Mouse (Mus musculus) effector memory CD4-positive, alpha-beta T cell, adult 7 months (primary cell): ENCODE measurements around the gene Wtap. TPM values are rescaled to one million over a fixed set of nuclear protein-coding genes. Genes with fewer than 3 reads are reported as not detected.

Experiments
- polyA plus RNA-seq: library from polyadenylated mRNA; unstranded; fragments of 100-300 nt; shearing (Covaris generic); gene quantifications from one replicate; pipeline ENCODE4 v1.2.1, GENCODE M21; 2017

Wtap gene
- 83.1 TPM for polyA plus RNA-seq

GRCm38 (mm10) chr17:12994069-12994468, at the start of gene Wtap:
Wtap (minus strand) TSS chr17:12994169.

GRCm38 (mm10) chr17:13006546-13006945, 12.6 kb upstream of the Wtap start, which contains the start of gene Sod2:
Sod2 (plus strand) TSS chr17:13006846.

GRCm38 (mm10) chr17:12960331-12960873, 33.6 kb downstream of the Wtap start, which contains the start of gene Acat2:
Acat2 (minus strand) TSS chr17:12960747.

DNA sequence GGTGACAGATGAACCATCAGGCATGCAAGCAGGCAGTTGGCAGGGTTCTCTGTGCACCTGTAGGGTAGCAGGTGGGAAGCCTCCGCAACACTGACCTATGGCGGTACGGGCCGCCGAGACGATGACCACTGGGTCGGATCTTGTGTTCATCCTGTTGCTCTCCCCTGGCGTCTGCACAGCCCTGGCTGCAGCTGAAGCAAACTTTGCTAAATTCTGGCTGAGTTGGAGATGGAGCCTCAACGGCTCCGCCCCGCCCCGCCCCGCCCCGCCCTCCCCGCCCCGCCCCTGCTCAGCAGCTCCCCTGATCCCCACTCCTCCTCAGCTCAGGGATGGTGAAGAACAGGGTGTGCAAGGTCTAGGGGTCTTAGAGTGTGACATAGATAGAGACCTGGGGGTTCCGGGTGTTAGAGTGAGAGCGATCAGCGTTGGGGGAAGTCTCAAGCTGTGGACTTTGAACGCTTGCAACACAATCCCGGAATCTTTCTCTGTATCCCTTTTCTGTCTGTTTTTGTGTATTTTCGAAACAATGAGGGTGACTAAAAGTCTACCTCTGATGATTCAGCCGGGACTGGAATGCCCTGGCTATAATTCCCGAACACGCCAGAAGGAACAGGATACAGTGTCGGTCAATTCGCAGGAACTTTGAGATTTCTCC, 53.7 kb downstream of the Wtap start, which contains the start of gene Acat3:
Gene Acat3 (minus strand): TSS at position 450 of the 655 bp plus-strand sequence.

Other genes with a start within 250 kb of the Wtap start
- gene Igf2r, start 224.5 kb downstream of the Wtap start, polyA plus RNA-seq, result 44.3 TPM
- gene Mas1, start 126.0 kb downstream of the Wtap start, polyA plus RNA-seq, result not detected
- not detected for gene Mrgprh, start 118.1 kb downstream of the Wtap start, polyA plus RNA-seq
- gene Pnldc1, start 83.9 kb downstream of the Wtap start, polyA plus RNA-seq, result 2.1 TPM
- gene Tcp1, start 78.5 kb downstream of the Wtap start, polyA plus RNA-seq, result 218 TPM
- 54.3 TPM for gene Mrpl18, start 77.8 kb downstream of the Wtap start, polyA plus RNA-seq
- gene Acat3, start 53.6 kb downstream of the Wtap start, polyA plus RNA-seq, result 2.1 TPM
- 36.6 TPM for gene Acat2, start 33.4 kb downstream of the Wtap start, polyA plus RNA-seq
- gene Sod2, start 12.7 kb upstream of the Wtap start, polyA plus RNA-seq, result 101 TPM
- not detected for gene Gpr31b, start 58.1 kb upstream of the Wtap start, polyA plus RNA-seq
- gene Tcp10b, start 66.9 kb upstream of the Wtap start, polyA plus RNA-seq, result not detected
- 0.18 TPM for gene Unc93a, start 137.6 kb upstream of the Wtap start, polyA plus RNA-seq
- 0.71 TPM for gene Smok2a, start 227.0 kb upstream of the Wtap start, polyA plus RNA-seq
- 1.9 TPM for gene Smok2b, start 236.1 kb upstream of the Wtap start, polyA plus RNA-seq